Mouse (Mus musculus) heart, embryonic 16.5 days (tissue): ENCODE measurements around the gene Jam2. TPM values are rescaled to one million over a fixed set of nuclear protein-coding genes. Genes with fewer than 3 reads are reported as not detected.

Experiments
- ATAC-seq: fragments of 200-750 bp; cut with Nextera tagmentation; replicated peaks from 2 replicates; pipeline ENCODE4 v1.8.0; 2017; ENCODE audit warnings: moderate number of reproducible peaks; ENCODE audit not compliant: insufficient read depth, low FRiP score; ENCODE audit errors: extremely low read depth
- H3K27ac ChIP-seq: fragments of 300-500 bp; sonication (generic); 2 replicates; pipeline ENCODE4 v1.5.1; 2014; ENCODE audit warnings: mild to moderate bottlenecking, low read length, control low read depth, moderate library complexity
- H3K27me3 ChIP-seq: fragments of 300-500 bp; sonication (generic); 2 replicates; pipeline ENCODE4 v1.6.1; 2014; ENCODE audit warnings: low read length, mixed read lengths; ENCODE audit not compliant: control insufficient read depth, insufficient read depth
- H3K36me3 ChIP-seq: fragments of 300-500 bp; sonication (generic); 2 replicates; pipeline ENCODE4 v1.6.1; 2014; ENCODE audit not compliant: control insufficient read depth, insufficient read depth
- H3K4me1 ChIP-seq: fragments of 300-500 bp; sonication (generic); 2 replicates; pipeline ENCODE4 v1.6.1; 2014; ENCODE audit warnings: low read length, mixed read lengths; ENCODE audit not compliant: control insufficient read depth, insufficient read depth
- H3K4me2 ChIP-seq: fragments of 300-500 bp; sonication (generic); 2 replicates; pipeline ENCODE4 v1.6.1; 2014; ENCODE audit warnings: low read depth, mild to moderate bottlenecking, control low read depth, low read length
- H3K4me3 ChIP-seq: fragments of 300-500 bp; sonication (generic); 2 replicates; pipeline ENCODE4 v1.5.1; 2014; ENCODE audit warnings: mild to moderate bottlenecking, control low read depth, low read length
- H3K9ac ChIP-seq: fragments of 300-500 bp; sonication (generic); 2 replicates; pipeline ENCODE4 v1.6.1; 2014; ENCODE audit warnings: low read length, control low read depth
- H3K9me3 ChIP-seq: fragments of 300-500 bp; sonication (generic); replicated peaks from 2 replicates; pipeline ENCODE4 v1.6.1; 2016; ENCODE audit warnings: low read length; ENCODE audit not compliant: control insufficient read depth
- WGBS: fragments of 180-500 bp; shearing (Covaris S2); extraction: QIAGEN DNeasy Blood & Tissue Kit; methylation state at CpG from one replicate; pipeline ENCODE4 v1.1.7; 2014; 5-methylcytosine and 5-hydroxymethylcytosine counted together
- polyA plus RNA-seq: library from polyadenylated mRNA; unstranded; fragments of >200 nt; fragmentation: Nextera tagmentation; extraction: Ambion mirVana; gene quantifications from 2 replicates; pipeline ENCODE4 v1.2.1, GENCODE M21; 2015

Jam2 gene
- polyA plus RNA-seq, 1 experiment from 2014 or later, result 8.5 TPM

GRCm38 (mm10) chr16:84853492-84853891 is 79.6 kb downstream of the Jam2 start:
- no peak overlapping the region for H3K9ac ChIP-seq
- no peak overlapping the region for H3K4me2 ChIP-seq
- no peaks in the 10 kb centered on the region for H3K9me3 ChIP-seq
- no peaks in the 10 kb centered on the region for H3K27me3 ChIP-seq
- 93% methylated on average over 6 of the region's 6 CpGs for WGBS
- H3K4me1 ChIP-seq, result no peaks in the 10 kb centered on the region
- peaks cover 52% of the 10 kb centered on the region for H3K36me3 ChIP-seq
- H3K27ac ChIP-seq, result no peak overlapping the region
- no peak for ATAC-seq
- no peak overlapping the region for H3K4me3 ChIP-seq

DNA sequence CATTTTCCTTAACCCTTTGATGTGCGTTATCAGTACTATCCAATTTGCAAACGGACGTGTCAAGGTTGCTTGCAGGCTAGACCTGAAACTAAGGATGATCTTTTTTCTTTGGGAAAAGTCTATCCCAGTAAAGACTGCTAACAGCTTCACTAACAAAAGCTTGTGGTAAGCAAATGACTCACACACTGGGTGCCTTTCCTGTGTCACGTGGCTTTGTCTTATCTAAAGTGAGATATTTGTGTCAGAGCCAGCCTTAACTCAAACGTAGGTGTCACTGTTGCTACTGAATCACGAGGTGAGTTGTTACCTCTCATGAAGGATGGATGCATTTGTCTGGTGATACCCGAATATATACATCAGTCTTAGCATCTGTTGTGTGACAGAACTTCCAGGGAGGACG is 90.7 kb downstream of the Jam2 start:
- 66% methylated on average over 8 of the region's 8 CpGs for WGBS

DNA sequence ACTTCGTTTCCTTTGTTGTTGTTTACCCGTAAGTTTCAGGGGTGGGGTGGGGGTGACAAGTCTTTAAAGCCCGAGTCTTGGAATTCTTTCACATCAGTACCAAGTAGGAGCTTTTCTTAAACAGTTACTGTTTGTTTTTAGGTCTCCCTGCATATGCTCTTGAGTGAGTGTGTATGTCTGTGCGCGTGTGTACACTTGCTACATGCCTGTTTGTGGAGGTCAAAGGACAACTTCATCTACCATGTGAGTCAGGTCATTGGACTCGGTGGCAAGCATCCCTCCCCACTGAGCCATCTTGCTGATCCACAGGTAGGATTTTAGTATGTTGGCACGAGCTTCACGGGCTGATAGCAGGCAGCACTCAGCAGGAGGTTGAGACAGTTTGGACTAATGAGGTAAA is 99.9 kb downstream of the Jam2 start:
- Histone ChIP-seq H3K9me3 (no peaks in the 10 kb centered on the region), H3K4me1 (no peaks in the 10 kb centered on the region; the same call in 1 of the 2 replicates), H3K27me3 (no peaks in the 10 kb centered on the region), H3K36me3 (no peaks in the 10 kb centered on the region), H3K9ac (no peak overlapping the region), H3K4me2 (no peak overlapping the region), H3K27ac (no peak overlapping the region), H3K4me3 (no peak overlapping the region)
- 76% methylated on average over 8 of the region's 8 CpGs for WGBS
- no peak for ATAC-seq

More for the DNA sequence above, 90.7 kb downstream of the Jam2 start:
- Histone ChIP-seq H3K4me2 (no peak overlapping the region), H3K27me3 (no peaks in the 10 kb centered on the region), H3K27ac (no peak overlapping the region), H3K4me3 (no peak overlapping the region), H3K4me1 (no peaks in the 10 kb centered on the region), H3K9me3 (no peaks in the 10 kb centered on the region), H3K36me3 (peaks cover 21% of the 10 kb centered on the region), H3K9ac (no peak overlapping the region)
- no peak for ATAC-seq

- ATAC-seq, result no peak
Observed at GRCm38 (mm10) chr16:84875012-84875717, 101.2 kb downstream of the Jam2 start.

More at GRCm38 (mm10) chr16:84875012-84875717, 101.2 kb downstream of the Jam2 start:
- Histone ChIP-seq H3K4me3 (no peak overlapping the region), H3K4me2 (peak overlapping the region; percentile 47; the same call in 1 of the 2 replicates), H3K36me3 (no peaks in the 10 kb centered on the region), H3K27me3 (no peaks in the 10 kb centered on the region), H3K9ac (no peak overlapping the region), H3K9me3 (no peaks in the 10 kb centered on the region), H3K4me1 (no peaks in the 10 kb centered on the region; the same call in 1 of the 2 replicates), H3K27ac (no peak overlapping the region)
- 61% methylated on average over 24 of the region's 24 CpGs for WGBS

Other genes with a start within 250 kb of the Jam2 start
- 51.9 and 53.4 TPM in 2 replicates for gene Mrpl39, start 38.4 kb upstream of the Jam2 start, polyA plus RNA-seq
- gene Gabpa, start 60.8 kb downstream of the Jam2 start, polyA plus RNA-seq, result 33.5 and 35.7 TPM in 2 replicates
- gene Atp5j, start 61.5 kb downstream of the Jam2 start, polyA plus RNA-seq, result 1,680 and 1,769 TPM in 2 replicates